Mouse (Mus musculus) kidney, adult 2 months (tissue): ENCODE measurements at regions not wholly inside any gene's neighbourhood (a gene's known extent, or its start where the extent isn't known, plus 50 kb on each side); places are given as distances from the start of the nearest gene placed in this dataset.

Experiments used
- CTCF ChIP-seq: fragments of 200-500 bp; conservative IDR thresholded peaks from 2 replicates; pipeline ENCODE4 v1.5.1; 2011; ENCODE audit warnings: low read depth, mild to moderate bottlenecking, control low read depth, low read length, moderate library complexity, mixed read lengths; ENCODE audit not compliant: insufficient read depth, insufficient read length
- POLR2A ChIP-seq: fragments of 200-500 bp; IDR thresholded peaks from one replicate; pipeline ENCODE4 v1.6.1; 2011; ENCODE audit warnings: low read depth, low read length, control low read depth

- TF ChIP-seq POLR2A (no peak), CTCF (no peak)
Observed at GRCm38 (mm10) chr3:35510314-35510713, 243.6 kb upstream of the Atp11b start.
